Mouse (Mus musculus) spleen, adult 2 months (tissue): ENCODE measurements around the gene Mprip.

Source experiments
- CTCF ChIP-seq: fragments of 200-500 bp; IDR thresholded peaks from 2 replicates; pipeline ENCODE4 v1.5.1; 2011; ENCODE audit warnings: mild to moderate bottlenecking, inconsistent platforms; ENCODE audit not compliant: insufficient read depth, insufficient read length, insufficient replicate concordance; ENCODE audit errors: extremely low read depth
- POLR2A ChIP-seq: fragments of 200-500 bp; IDR thresholded peaks from 2 replicates; pipeline ENCODE4 v1.6.1; 2011; ENCODE audit warnings: low read depth, low read length, inconsistent platforms

DNA sequence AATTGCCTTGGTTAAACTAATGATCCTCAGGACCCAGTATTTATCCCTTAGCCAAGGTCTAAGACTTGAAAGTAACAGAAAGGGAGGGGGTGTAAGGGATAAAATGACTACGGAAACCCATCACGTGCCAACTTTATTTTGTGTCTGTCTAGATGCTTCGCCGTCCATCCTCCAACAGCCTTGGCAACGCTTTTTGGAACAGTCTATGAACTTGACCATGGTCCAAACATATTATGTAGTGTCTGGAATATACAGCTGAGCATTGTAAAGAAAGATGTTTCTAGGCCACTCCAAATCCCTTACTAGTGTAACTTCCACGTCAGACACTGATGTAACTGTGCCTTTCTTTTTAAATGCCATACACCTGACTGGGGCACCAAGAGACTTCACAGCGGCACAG lies 34.9 kb upstream of the Mprip start:
- TF ChIP-seq POLR2A (no peak), CTCF (no peak)
